Mouse (Mus musculus) cerebellum, adult 11 months (tissue): ENCODE results near the gene Opcml.
A peak's percentile ranks its signal among the peaks of the same experiment; 100 is the strongest.

Source experiments
- DNase-seq: peaks from one replicate; pipeline ENCODE4 v3.0.0; 2022

Gene Opcml

DNA sequence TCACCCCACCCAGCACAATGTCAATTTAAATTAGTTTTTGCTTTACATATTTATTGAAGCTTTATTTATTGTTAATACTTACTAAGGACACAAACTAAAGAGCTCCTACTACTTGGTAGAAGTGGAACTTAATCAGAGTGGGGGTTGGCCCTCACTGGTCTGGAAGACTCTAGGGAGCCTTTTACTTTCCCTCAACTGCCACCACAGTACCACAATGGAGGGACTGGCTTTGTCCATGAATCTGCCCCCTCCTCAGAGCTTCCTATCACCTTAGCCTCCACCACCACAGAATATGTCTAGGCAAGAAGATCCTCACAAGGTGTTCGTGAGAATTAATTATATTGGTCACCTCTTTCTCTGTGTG lies 465.3 kb downstream of the Opcml start:
- no peak for DNase-seq

DNA sequence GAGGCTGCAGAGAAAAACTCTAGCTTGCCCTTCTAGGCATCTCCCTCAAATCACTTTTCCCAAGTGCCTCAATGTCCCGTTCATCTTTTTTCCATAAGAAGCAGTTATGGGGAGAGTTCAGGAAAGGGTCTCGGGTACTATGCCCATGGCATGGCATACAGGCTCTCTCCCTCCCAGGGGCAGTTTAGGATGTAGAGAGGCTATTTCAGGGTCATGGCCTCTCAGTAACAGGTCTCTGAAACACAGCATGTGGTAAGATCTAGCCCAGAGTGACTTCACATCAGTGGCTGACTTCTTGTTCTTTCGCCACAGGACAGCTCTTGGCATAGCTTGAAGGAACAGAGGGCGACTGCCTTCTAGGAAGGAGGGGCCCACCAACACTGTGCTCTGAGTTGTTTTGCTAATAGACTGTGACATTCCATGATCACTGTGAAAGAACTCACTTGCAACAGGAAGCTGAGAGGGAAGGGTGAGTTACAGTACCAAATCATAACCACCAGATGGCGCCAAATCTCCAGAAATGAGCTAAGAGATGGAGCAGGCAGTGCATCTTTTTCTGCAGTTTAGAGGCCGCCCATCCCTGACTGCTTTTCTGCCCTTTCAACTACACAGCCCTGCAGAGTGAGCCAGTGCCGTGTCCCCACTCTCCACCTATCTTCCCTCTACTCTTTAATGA lies 470.6 kb downstream of the Opcml start:
- DNase-seq = peak; percentile 73

DNA sequence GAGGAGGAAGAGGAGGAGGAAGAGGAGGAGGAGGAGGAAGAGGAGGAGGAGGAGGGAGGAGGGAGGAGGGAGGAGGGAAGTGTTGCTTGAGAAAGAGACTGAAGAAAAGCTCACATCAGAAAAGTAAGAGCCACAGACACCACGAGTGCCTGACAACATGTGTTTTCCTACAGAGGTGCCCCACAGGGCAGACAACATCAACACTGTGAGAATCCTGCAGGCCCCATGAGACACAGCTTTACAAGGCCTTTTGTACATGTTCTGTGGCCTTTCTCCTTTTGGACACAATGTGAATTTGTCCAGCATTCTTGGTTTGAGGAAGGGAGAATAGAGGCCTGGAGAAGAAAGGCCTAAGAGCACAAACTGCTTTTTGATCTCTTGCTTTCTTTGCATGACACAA lies 471.4 kb downstream of the Opcml start:
- no peak for DNase-seq

DNA sequence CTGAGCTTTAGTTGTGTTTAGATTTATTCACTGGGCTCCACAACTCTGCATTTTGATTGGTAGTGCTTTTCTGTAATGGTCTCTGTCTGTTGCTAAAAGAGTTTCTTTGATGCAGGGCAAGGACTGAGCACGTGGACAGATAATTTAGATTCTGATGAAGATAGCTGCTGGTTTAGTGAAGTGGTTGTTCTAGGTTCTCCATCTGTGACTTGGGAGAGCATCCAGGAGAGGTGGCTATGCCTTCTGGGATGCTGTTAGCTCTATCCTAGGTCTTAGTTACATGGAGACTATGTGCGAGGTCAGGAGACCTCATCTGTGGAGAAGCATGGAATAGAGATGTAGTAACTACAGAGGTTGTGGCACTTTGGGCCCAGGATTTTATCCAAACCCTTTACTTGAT lies 472.3 kb downstream of the Opcml start:
- no peak for DNase-seq

DNA sequence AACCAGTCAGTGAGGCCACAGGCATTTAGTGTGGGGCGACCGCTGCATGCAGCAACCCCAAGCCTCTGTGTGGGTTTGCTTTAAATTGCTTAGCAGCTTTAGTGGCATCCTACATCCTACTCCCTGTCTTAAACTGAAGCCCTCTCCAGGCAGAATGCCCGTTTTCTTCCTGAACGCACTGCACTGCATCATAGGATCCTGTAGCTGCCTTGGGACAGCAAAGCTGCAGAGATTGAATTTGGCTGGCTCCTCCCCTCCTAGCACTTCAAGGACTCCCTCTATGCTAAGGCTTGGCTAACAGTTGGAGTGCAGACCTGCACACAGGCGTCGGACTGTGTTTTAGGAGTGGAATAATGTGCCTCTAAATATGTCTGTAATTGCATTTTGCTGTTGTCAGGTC lies 474.2 kb downstream of the Opcml start:
- no peak for DNase-seq

DNA sequence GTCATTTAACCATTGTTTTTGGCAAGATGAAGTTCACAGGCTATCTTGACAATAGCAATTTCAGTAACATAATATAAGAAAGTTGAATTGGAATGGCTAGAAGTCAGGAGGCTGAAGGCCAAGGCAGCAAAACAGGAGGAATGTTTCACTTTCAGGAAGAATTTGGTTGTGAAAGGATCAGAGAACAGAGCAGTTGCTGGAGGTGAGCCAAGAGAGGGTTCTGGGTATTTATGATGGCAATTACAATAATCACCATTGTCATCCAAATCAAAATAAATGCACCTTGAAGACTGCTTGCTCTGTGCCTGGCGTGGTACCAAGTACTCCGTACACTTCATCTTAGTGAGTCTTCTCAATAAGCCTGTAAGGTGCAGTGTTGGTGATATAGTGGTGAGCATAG lies 483.2 kb downstream of the Opcml start:
- no peak for DNase-seq

DNA sequence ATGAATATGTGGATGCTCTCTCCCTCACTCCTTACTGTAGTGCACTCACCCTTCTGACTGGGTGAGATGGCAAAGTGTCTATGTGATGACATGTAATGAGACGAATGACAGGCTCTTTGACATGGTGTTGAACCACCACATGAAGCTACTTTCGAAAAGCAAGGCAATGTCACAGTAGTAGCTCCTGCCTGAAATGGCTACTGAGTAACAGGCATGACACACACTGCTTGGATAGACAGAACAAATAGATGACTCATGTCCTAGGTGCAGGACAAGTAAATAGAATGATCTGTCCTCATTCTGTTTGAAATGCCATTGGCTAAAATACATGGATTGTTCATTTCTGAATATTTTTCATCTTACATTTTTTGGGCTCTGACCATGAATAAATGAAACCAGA lies 488.0 kb downstream of the Opcml start:
- no peak for DNase-seq

DNA sequence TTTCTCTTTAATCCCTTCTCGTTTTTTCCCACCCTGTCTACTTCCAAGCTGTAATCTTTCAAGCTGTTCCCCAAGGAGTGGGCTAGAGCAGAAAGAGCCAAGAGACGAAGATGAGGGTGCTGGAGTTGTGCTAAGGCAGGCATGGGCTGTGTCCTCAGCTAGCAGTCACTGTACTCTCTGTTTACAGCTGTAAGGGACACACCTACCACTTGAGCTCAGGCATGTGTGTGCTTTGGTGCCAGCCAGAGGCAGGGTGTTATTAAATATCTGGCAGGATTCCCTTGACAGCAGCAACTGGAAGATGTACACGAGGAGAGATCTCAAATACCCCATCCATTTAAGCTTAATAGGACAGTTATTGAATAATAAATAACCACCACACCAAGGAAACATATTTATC lies 490.4 kb downstream of the Opcml start:
- no peak for DNase-seq

DNA sequence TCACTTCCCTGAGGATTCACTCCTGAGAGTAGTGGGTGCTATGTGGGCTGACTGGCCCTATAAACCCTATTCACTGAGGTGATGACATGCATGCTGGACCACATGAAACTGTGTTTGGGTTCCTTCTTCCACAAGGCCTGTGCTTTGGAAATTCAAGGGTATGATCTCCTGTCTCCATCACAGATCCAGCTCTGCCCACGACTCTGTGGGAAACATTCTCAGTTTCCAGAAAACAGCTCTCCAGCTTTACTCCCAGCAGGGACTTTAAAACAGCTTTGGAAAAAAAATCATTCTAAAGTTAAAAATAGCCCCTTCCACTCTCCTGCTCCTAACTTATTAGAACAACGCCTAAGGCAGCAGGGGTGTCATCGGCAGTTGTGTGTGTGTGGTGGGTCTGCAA lies 491.0 kb downstream of the Opcml start:
- no peak for DNase-seq

DNA sequence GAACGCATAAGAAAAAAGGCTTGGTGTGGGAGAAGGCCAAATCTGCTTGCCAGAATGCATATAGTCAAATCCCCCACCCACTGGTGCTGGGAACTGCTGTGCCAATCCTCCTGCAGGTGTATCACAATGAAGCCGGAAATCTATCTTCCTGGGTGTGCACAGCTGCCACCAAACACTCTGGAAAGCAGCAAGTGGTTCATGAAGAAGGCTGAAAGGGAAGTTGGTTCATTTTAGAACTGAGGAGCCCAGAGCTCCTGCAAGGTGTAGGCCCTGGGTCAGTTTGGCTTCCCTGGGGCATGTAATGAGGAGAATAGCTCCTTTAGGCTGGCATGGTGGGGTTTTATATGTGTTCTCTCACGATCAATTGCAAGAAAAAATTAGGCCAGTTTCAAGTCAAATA lies 494.4 kb downstream of the Opcml start:
- DNase-seq = no peak

DNA sequence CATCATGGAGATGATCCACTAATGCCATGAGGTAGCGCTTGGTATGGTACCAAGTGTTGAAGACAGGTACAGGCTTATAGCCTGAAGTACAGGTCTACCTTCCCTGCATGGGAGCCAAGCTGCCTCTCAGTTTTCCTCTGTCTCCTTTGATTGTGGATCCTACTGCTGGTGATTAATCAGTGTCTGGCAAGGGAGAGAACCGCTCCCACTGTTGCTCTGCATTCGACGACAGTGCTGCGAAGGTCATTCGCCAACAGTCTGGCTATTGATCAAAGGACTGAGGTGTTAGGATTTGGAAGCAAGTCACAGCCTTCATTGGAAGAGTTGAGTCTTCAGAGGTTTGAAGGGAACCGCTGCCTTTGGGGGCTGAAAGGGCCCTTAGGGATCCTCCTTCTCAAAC lies 495.8 kb downstream of the Opcml start:
- DNase-seq = no peak

DNA sequence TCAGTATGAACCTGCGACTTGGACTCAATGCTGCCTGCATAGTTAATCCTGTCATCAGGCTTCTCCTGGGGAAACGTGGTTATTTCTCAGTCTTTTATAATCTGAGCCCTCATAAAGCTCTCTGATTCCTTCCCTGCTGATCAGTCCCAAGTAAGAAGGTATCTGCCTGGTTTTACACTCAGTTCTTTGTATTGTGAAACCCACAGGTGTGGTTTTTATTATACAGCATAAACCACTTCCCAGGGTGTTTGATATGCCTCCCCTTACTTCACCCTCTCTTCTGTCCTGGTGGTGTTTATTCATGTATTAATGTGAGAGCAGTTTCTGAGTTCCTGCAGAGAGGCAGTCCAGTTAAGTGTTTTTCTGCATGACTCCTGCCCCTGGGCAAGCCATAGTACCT lies 496.9 kb downstream of the Opcml start:
- no peak for DNase-seq

DNA sequence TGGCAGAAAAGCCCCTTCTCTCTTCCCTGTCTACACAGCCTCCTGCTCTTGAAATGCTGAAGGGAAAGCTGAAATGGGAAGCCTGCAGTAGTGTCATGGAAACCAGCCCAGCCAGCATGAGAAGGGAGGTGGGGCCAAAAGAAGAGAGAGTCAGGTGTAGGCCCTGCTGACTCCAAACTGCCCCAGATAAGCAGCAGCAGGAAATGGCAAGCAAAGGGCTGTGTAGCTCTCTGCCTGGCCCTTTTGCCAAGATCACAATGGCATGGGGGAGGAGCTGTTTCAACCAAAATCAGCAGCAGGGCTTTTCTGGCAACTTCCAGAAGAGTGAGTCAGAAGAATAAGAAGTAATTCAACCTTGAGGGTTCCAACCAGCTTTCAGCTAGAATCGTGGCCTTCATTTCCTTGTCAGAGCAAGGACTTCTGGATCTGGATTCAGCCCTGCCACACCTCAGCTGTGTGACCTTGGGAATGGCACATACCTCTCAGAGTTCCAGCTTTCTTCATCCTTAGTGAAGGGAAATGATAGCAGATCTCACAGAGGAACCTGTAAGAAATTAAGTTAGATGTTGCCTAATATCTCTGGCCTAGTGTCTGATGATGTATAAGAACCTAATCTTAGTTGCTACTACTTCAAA lies 499.2 kb downstream of the Opcml start:
- DNase-seq = peak; percentile 32

DNA sequence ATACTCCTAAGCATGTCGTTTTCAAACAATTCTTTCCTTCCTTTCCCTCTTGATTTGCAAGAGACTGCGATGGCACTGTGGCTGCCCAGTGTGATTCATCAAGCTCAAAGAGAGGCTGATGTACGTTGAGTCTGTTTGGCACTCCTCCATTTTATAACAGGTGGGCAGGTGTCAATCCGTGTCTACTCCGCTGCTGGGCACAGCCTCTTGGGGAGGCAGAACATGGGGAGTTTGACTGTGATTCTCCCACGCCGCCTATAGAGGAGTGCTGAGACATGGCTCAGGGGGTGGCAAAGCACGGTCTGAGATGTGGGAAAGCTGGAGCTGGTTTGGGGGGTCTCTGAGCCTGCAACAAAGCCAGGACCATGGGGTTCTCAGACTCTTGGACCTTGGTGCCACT lies 513.1 kb downstream of the Opcml start:
- DNase-seq = no peak

DNA sequence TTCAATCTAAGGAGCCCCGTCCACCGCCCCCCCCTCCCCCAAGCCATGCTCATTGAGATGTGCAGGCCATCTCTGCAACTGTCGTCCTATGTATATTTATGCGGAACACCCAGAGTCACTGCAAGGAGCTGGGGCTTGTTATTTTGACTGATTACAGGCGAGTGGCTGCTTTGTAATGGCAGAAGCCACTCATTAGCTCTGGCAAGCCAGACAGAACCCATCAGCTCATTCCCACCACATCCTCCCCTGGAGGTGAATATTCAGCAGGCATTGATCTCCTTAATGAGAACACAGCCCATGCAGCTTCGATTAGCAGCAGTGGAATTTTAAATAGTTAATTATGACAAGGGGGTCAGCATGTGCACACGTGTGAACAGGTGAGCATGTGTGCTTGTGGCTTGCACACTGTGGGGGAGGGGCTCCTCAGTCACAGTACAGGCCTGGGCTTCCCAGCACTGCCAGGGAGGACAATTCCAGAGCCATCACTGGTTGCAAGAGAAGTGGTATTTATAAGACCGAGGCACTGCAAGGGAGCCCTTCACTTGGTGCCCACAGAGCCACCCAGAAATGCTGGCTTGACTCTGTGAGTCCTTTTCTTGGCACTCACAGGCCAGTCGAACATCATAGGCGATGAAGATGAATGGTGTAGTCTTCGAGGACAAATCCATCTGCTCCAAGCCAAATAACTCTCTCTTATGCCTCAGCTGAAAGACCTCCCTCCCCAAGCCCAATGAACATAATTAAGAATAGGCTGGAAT lies 516.0 kb downstream of the Opcml start:
- no peak for DNase-seq

DNA sequence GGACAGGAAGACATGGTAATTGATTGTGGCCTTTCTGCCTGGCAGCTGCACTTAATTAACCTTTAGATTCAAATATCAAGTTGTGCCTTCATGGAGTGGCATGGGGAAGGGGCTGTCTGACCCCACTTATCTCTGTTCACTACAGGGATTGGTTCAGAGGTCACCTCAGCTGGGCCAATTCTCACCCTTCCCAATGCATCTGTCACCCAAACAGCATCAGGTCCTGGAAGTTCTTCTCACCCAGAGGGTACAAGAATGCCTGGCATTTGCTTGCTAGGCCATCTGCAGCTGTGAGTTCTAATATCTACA lies 516.5 kb downstream of the Opcml start:
- no peak for DNase-seq

DNA sequence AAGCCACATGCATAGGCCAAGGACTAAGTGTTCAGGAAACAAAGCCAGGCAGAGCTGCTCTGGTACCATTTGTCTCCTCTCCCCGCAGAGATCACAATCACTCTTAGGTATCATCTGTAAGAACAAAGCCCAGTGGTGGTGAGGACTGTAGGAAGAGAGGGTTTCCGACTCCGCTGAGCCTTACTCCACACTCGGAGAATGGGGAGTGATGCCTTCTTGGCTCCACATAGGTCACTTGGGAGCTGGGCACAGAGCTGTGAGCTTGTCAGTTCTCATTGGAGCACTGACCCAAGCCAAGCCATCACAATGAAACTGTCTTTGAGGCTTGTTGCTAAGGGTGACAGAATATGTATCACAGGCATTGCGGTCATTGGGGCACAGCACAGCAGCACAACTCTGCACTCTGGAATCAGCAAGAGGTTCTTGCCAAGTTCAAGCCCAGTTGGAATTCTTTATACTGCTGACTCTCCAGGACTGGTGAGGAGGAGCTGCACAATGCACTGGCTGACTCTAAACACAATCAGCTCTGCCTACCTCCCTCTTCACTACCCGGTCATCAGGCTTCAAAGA lies 517.0 kb downstream of the Opcml start:
- DNase-seq = no peak

DNA sequence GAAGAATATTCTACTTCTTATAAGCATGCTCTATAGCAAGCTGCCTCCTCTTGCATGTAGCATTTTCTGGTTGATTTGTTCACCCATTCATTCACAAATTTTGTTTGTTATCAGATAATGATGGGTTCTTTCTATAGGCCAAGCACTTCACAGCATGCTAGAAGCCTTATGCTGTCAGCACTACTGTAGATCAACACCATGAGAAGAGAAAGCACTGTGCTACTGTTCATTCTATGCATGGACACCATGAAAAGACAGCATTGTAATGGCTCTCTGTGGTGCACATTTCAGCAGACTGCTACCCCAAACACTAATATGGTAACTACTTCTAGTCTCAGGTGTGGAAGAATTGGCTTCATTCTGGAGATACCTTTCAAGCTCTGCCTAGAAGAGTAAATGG lies 527.3 kb downstream of the Opcml start:
- no peak for DNase-seq

DNA sequence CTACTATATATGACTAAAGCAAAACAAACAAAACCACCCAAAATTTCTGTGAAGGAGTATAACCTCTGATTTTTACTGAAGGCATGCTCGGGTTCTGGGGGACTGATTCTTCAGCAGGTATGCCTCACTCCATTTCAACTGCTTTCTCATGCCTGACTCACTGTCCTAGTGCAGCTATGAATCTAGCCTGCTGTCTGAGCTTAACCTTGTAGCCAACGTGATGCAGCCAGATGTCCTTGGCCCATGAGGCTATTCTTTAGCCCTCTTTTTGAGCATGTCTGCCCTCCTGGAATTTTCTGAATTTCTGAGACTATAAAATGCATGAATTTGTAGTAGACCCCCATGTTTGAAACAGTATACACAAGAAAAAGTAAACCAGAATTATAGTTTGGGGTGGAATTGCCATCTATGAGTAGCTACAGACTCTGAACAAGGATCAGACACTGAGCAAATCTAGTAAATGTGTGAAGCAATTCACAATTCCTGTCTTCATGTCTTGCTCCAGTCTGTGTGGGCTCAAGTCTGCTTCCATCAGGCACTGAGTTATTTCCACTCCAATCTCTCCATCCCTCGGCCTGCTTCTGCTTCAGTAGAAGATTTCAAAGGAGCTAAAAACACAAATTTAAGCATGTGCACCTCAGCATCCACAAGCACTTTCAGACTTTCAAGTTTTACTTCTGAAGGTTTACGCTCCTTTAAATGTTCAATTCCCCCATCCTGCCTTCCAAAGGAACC lies 528.6 kb downstream of the Opcml start:
- no peak for DNase-seq

DNA sequence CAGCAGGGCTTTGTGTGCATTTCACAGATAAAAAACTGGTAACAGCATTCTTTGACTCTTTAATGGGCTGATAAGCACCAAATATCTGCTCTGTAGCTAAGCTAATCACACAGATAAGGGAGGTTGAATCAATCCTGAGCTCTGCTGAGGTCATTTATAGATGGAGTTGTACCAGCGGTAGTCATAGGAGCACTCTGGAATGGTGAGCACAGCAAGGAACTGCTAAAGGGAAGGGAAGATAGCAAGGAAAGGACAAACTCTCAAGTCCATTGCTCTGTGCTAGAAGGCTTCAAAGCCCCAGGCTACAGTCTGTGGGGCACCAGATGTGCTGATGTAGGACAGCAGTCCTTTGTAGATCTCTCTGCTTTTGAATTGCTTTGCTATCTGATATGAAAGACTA lies 529.2 kb downstream of the Opcml start:
- no peak for DNase-seq

DNA sequence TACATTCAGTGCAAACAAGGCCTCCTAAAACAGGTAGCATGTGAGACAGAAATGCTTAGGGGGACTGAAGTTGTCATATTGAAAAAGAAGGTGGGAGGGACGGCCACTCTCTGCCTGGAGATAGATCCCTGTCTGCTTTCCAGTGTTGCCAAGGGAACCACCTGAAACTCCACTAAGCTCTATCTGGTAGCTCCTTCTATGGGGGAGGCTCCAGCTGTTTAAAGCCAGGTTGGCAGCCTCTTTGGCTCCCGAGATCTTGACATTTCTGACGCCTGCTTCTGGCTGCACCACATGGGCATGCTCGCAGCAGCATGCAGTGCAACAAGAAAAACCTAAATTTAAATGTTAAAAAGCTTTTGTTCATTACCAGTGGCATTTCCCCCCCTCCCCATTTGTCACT lies 537.4 kb downstream of the Opcml start:
- DNase-seq = no peak

DNA sequence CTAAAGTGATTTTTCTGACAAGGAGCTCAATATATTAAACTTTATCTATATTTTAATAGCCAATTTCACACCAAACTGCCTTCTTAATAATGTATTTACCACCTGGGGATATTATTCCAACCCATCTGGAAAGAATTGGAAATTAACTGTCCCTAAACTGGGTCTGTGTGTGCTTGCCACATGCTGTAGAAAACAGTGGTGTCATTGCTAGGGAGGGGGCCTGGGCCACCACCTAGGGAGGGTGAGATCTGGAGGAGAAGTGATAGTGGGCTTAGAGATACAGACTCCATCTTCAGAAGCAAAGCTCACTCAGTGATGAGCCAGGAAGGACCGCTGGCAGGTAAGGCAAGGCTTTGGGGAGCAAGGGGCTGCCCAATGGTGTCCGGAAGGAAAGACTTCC lies 537.9 kb downstream of the Opcml start:
- DNase-seq = no peak

DNA sequence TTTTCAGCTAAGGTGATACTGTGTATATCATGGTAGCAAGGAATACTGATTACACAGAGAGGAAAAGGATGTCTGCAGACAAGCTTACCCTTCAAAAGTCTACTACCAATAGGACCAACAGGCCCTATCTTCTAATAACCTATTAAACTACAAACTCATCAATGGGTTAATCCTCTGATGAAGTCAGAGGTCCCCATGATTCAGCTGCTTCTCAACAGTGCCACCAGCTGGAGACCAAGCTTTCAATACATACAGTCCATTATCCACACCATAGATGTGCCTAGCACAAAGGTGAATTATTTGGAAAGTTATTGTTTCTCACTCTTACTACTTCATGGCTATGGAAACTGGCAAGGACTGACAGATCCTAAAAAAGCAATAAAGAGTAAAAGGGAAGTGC lies 538.9 kb downstream of the Opcml start:
- DNase-seq = no peak
